Mouse (Mus musculus) monocyte, adult 2 months (primary cell): Measurements from ENCODE around the gene Lrriq3.
A peak's percentile ranks its signal among the peaks of the same experiment; 100 is the strongest.

Experiments
- DNase-seq, 2 experiments: peaks; one replicate each; pipeline ENCODE4 v3.0.0; 2022; ENCODE audit warnings: low spot score in 2 of 2, low read depth in 1 of 2

The Lrriq3 gene

GRCm38 (mm10) chr3:155093116-155093956 is at the start of gene Lrriq3, which contains the start of gene Fpgt:
Lrriq3 (plus strand) TSS chr3:155093434.
Fpgt (minus strand) TSS chr3:155093403.
- DNase-seq, result peak; percentile 39 to 67

GRCm38 (mm10) chr3:155052021-155052420 is 41.2 kb upstream of the Lrriq3 start:
- no peak for DNase-seq

- DNase-seq, result no peak
Observed at GRCm38 (mm10) chr3:155053189-155053588, 40.0 kb upstream of the Lrriq3 start.

GRCm38 (mm10) chr3:155055231-155055916 is 37.9 kb upstream of the Lrriq3 start, which contains the start of gene Tnni3k:
Tnni3k (minus strand) TSS chr3:155055407.
- DNase-seq, result no peak

- no peak for DNase-seq
Observed at GRCm38 (mm10) chr3:155056606-155057005, 36.6 kb upstream of the Lrriq3 start.

GRCm38 (mm10) chr3:155057566-155057965 is 35.7 kb upstream of the Lrriq3 start:
- DNase-seq, result no peak

- no peak for DNase-seq
Observed at GRCm38 (mm10) chr3:155058800-155059448, 34.3 kb upstream of the Lrriq3 start.

GRCm38 (mm10) chr3:155059449-155059822 is 33.8 kb upstream of the Lrriq3 start:
- no peak for DNase-seq

- DNase-seq, result no peak
Observed at GRCm38 (mm10) chr3:155077908-155078307, 15.3 kb upstream of the Lrriq3 start.

GRCm38 (mm10) chr3:155092081-155092480 is 1.2 kb upstream of the Lrriq3 start:
- DNase-seq, result no peak

GRCm38 (mm10) chr3:155099266-155099665 is 6.0 kb downstream of the Lrriq3 start:
- no peak for DNase-seq

GRCm38 (mm10) chr3:155105957-155106356 is 12.7 kb downstream of the Lrriq3 start:
- no peak for DNase-seq

- DNase-seq, result no peak
Observed at GRCm38 (mm10) chr3:155137737-155138136, 44.5 kb downstream of the Lrriq3 start.

- no peak for DNase-seq
Observed at GRCm38 (mm10) chr3:155141047-155141446, 47.8 kb downstream of the Lrriq3 start.

- DNase-seq, result no peak
Observed at GRCm38 (mm10) chr3:155144368-155144767, 51.1 kb downstream of the Lrriq3 start.

- no peak for DNase-seq
Observed at GRCm38 (mm10) chr3:155161842-155162241, 68.6 kb downstream of the Lrriq3 start.

- no peak for DNase-seq
Observed at GRCm38 (mm10) chr3:155180303-155180902, 87.2 kb downstream of the Lrriq3 start.

- DNase-seq, result no peak
Observed at GRCm38 (mm10) chr3:155186456-155186855, 93.2 kb downstream of the Lrriq3 start.

- DNase-seq, result no peak
Observed at GRCm38 (mm10) chr3:155188857-155189256, 95.6 kb downstream of the Lrriq3 start.

GRCm38 (mm10) chr3:155234919-155235318 is 141.7 kb downstream of the Lrriq3 start:
- no peak for DNase-seq

GRCm38 (mm10) chr3:155235502-155235901 is 142.3 kb downstream of the Lrriq3 start:
- no peak for DNase-seq
